Mouse (Mus musculus) erythroblast, embryonic 14.5 days (primary cell): ENCODE measurements at regions not wholly inside any gene's neighbourhood (a gene's known extent, or its start where the extent isn't known, plus 50 kb on each side); places are given as distances from the start of the nearest gene placed in this dataset.

Experiments
- GATA1 ChIP-seq: IDR thresholded peaks from 2 replicates; pipeline ENCODE4 v1.6.1; 2012; ENCODE audit warnings: low read length, inconsistent platforms, mixed read lengths
- TAL1 ChIP-seq: IDR thresholded peaks from 3 replicates; pipeline ENCODE4 v1.6.1; 2012; ENCODE audit warnings: low read length, inconsistent platforms, mixed read lengths

DNA sequence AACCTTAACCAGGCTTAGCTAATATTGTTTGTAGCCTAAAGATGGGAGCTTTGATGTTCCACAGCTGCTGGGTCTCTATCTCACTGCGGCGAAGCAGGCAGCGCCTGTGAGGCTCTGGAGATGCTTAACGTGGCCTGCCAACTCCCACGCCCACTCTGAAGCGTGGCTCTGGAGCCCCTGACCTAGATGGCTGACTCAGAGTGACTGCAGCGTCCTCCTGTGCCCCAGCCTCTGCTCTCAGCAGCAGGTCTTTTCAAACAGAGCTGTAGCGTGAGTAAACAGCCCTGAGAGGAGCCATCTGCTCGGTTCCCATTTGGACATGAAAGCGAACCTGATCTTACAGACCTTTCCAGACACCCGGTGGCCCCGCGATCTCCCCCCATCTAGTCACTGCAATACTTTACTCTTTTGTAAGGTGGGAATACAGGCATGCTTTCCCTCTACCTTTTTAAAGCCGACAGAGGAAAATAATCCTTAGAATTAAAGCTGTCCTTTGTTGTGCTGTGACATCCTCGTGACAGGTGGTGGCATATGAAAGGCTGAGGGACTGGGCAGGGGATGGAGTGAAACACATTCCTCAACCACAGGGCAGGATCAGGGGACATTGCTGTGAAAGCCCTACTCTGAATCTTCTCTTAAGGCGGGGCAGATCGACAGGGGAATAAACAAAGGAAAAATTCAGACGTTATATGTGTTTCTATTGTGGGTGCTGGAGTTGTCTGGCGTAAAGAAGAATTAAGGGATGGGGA lies 1723.0 kb upstream of the Gm7489 start:
- TF ChIP-seq GATA1 (no peak), TAL1 (no peak)
